Mouse (Mus musculus) CD4-positive helper T cell, adult 2 months (primary cell): ENCODE results near the gene Dcp1b.
A peak's percentile ranks its signal among the peaks of the same experiment; 100 is the strongest.
"Not testable (repeated sequence)": the region's sequence is repeated elsewhere in the genome, so short reads cannot be mapped to it uniquely, and the experiment has no call there.

Experiments
- DNase-seq: peaks from one replicate; pipeline ENCODE4 v3.0.0-alpha.2; 2012; ENCODE audit warnings: low read depth, missing footprints, low spot score

Dcp1b gene

DNA sequence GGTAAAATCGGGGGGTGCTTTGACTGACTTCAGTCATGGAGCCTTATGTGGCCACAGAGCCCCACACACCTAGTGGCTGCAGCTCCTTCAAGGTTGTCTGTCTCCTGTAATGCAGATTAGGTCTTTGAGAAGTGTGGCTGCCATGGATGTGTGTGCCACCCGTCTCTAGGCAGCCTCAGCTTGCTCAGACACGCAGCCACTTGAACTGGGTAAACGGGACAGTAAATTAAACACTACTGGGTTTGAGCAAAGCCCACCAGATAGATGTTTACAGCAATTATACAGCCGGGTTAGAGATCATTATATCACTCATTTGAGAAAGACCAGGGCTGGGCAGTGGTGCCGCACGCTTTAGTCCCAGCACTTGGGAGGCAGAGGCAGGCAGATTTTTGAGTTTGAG lies 19.5 kb downstream of the Dcp1b start:
- no peak for DNase-seq

DNA sequence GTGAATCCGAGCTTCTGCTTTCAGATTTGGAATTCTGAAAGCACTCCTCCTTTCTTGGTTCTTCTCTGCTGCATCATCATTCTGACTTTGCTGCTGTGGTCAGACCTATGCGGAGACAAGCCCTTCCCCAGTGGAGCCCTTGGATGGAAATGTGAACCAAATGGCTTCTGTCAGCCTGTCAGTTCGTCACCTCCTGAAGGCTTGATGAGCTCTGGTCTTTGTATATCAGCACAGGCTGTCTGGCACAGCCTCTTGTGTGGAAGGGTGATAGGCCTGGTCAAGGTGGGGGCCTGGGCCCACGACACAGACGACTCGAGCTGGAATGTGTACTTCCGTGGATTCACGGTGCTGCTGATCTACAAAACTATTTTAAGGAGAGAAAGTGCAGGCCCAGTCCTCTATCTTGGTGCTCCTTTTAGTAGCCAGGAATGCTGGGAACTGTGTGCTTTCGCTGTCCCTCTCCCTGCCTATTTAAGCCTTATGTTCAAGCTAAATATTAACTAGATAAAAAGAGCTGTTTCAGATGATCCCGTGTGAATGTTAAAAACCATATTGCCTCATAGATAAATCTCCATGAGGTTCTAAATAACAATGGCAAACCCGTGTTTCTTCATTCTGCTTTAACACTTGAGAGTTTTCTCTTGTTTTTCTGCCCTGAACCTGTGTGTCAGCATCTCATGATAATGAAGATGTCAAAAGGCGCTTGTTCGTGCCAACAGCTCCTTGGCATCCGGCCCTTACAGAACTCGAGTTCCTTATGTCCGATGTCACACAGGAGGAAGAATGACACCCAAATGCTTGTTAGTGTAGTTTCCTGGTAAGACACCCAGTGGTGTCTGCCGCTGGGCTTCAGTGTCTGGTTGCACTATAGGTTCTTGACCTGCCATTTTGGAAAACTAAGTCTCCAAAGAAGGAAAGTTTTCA lies 21.6 kb downstream of the Dcp1b start, which contains the start of gene Cacna1c:
TSS of gene Cacna1c (minus strand) at position 37 of the 924 bp plus-strand sequence.
- no peak for DNase-seq

DNA sequence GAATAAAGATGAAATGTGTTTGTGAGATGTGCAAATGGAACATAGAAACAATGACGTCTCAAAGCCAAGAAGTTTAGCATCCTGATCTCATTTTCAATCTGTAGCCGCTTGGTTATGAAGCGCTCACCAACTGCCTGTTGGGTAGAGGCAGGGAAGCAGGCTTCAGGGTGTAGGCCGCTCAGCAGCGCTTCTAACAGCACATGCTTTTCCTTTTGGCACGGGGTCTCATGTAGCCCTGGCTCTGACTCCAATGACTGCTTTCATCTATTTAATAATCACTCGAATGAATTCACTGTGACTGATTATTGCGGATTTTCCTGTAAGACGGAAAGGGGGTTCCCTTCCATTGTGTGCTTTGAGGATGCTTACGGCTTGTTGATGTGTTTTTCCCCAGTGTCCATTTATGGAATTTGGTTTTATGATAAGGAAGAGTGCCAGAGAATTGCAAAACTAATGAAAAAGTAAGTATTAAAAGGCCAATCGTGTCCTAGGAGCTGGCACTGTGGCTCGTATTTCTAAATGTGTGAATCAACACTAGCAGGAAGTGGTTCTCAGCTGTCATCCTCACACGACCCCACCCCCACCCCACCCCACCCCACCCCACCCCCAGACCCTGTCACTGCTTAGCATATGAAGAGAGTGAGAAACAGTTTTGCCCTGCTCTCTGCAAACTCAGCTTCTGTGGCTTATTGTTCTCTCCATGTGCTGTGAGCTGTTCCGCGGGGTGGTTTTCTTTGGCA lies 23.7 kb downstream of the Dcp1b start:
- DNase-seq = no peak

DNA sequence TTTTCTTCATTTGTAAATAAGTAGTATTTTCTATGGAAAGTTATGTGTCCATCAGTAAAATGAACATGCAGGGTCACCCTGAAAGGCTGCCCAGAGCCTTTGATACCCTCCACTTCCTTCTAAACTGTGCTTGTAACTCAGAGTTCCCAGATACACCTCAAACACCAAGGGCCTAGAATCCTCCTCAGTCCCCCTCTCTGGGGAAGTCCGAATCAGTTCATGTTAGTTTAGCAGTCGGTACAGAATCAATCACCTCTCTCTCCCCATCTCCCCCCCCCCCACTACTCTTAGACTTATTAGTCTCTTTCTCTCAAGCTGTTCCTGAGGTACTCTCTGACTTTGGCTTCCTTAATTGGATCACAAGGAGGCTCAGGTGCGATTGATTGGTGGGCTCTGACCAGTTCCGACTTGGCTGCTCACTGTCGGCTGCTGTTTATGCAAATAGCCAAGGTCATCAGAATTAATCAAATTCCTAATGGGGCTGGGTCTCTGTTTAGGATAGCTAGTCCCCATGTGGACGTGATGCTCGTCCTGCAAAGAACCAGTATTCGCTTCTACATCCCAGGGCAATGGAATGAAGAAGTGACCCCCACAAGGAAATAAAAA lies 24.3 kb downstream of the Dcp1b start:
- DNase-seq = no peak

DNA sequence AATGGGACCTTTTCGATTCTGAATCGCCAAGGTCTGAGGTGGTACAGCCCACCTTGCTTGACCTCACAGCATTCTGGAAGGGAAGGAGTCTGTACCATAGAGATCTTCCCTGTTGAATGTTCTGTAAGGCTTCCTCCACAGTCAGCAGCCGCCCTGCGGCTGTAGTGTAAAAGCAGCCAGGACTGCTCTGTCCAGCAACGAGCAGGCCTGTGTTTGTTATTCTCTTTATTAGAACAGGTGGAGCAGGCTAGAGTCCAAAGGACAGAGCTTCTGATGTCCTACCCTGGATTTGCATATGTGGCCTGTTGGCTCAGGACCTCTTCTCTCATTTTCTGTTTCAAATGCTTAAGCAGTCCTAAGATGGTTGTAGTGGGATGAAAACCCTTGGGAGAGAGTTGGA lies 25.3 kb downstream of the Dcp1b start:
- no peak for DNase-seq

DNA sequence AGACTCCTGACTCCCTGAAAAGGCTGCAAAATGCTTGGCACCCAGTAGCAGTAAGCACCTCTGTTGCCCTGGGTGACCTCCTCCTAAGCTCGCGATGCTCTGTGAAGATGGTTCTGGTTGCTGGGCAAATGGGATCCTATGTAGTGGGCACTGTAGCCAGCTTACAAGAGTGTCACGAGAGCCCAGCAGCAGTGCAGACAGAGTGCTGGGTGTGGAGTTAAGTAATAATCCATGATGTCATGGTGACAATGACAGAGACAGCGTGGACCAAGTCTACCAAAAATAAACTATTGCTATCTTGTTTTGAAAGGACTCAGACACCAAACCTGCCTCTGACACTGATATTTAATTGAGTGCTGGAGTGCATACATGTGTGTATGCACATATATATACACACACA lies 26.5 kb downstream of the Dcp1b start:
- DNase-seq = no peak

DNA sequence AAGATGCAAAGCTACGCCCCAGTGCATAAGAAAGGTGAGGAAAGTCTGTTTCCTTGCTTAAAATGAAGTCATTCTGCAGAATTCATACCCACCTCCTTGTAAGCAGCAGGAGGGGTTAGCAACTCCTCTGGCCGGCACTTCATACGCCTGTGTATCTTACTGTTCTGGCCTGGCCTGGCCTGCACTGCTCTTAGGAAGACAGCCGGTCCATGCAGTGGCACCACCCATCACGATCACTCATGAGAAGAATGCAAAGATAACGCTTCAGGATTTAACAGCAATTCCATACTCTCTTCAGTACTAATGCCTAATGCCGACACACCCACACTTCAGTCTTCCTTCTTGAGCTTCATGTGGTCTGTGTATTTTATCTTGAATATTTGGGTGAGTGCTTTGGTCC lies 29.2 kb downstream of the Dcp1b start:
- DNase-seq = no peak

DNA sequence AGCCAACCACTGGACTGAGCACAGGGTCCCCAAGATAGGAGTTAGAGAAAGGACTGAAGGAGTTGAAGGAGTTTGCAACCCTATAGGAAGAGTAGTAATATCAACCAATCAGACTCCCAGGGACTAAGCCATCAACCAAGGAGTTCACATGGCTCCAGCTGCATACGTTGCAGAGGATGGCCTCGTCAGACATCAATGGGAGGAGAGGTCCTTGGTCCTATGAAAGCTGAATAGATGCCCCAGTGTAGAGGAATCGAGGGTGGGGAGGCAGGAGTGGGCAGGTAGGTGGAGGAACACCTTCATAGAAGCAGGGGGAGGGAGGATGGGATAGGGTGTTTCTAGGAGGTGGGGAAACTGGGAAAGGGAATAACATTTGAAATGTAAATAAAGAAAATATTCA lies 29.9 kb downstream of the Dcp1b start:
- no peak for DNase-seq

DNA sequence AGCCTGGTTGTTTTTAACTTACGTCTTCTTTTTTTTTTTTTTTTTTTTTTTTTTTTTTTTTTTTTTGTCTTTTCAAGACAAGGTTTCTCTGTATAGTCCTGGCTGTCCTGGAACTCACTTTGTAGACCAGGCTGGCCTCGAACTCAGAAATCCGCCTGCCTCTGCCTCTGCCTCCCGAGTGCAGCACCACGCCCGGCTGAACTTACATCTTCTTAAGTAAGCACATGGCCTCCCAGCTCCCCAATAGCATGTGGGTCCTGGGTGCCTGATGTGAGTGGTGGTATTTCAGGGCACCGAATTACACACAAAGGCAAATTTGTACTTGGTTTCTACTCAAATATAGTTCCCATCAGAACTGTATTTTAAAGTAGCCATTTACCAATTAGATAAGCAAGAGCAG lies 31.0 kb downstream of the Dcp1b start:
- not testable (repeated sequence) for DNase-seq

DNA sequence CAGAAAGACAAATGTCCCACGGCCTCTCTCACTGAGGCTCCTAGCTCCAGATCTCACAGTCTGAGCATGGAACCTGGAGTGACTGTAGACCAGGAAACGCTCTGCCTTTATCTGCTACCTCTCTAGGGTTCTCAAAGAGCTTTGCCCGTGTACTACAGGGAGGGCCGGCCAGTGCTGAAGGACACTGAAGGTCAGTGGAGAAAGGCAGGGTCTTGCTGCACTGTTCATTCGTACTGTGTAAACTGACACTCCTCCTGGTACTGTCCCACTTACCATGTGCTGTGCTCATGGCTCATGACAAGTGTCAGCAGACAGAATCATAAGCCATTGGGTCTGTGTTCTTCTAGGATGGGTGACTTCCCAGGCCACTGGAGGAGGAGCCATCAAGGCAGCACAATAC lies 38.3 kb downstream of the Dcp1b start:
- DNase-seq = no peak

DNA sequence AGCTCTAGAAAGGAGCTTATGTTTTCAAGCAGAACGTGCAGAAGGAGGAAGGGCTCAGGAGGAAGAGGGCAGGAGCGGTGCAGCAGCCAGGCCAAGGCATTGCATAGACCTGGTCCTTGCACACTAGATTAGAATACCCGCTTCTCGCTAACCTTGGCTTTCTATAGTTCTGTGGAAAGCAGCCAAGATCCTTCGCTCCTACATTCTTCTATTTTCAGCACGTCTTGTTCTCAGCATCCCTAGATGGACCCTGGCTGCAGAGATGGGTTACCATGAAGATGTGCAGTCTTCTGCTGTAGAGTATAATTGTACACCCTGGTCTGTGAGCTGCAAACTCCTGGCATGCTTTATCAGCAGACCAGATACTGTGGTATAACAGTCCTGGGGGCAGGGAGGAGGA lies 39.1 kb downstream of the Dcp1b start:
- no peak for DNase-seq

DNA sequence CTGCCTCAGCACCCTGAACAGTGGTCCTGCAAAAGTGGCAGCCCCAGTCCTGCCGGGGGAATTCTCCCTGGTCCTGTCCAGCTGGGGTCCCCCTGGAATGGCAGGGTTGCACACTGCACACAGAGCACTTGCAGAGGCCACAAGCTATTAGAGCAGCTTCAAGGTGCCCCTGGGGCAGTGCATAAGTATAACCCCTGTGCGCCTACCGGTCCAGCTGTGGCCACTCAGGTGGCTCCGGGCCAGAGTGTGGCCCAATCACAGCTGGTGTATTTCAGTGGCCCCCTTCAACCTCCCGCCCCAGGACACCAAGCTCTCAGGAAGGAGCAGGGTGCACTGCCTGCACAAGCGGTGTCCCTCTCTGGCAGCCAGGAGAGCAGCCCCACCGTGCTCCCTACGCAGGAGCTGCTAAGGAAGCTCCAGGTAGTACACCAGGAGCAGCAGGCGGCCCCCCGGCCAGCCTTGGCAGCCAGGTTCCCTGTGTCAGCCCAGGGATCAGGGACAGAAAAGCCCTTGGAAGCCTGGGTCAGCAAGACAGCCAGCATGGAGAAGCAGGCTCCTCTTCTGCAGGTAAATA lies 40.1 kb downstream of the Dcp1b start:
- no peak for DNase-seq

DNA sequence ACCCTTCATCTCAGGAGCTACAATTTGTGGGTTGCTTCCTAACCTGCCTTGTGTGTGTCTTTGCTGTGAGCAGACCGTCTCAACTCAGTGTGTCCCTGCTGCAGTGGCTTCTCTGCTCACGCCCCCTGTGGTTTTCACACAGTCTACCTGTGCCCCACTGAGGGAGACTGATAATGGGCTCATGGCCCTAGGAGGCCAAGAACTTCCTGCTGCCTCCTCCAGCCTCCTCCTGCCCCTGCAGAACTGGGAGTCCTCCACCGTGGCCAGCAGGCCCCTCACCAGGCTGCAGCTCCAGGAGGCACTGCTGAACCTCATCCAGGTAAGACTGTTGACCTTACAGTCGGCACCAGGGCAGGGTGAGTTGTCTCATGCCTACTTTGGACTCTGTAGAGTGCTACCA lies 42.6 kb downstream of the Dcp1b start:
- DNase-seq = no peak

DNA sequence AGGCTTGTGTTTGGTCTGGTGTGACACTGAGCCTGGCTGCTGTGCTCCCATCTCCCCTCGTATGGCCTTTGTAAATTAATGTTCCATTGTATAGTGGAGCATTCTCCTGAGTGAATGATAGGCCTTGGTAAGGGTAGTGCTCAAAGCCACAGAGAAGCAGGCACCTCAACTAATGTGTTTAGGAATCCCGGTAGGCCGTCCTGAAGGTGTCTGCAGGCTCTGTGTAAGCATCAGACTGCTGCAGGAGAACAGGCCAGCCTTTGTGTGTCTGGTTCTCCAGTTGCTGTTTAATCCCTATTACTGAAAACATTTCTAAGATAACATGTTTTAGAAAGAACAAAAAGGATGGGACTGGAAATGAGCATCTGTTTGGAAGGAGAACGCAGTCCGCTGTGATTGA lies 43.5 kb downstream of the Dcp1b start:
- DNase-seq = no peak

DNA sequence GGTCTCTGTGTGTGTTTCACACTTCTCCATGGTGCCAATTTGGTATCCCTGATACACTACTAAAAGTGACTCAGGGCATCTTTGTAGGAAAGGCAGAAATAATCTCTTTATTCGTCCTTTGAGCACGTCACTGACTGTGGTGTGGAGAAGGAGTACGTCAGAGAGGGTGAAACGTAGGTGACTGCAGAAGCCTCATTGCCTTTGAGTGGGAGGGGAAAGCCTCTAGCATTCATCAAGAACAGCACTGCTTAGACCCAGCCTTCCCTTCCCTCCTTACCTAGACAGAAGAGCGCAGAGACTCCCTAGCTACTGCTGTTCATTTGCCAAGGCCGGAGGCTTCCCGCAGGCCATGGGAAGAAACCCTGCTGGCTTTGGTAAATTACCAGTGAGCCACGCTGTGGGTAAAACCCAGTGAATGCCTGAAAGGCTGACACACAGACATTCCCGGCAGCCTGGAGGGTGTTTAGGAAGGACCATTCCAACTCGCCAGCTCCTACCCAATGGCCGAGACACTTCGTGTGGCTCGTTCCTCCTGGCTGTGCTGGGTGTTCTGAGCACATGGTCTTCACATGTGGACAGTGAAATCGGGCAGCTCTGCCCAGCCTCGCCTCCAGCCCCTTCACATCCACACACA lies 44.3 kb downstream of the Dcp1b start:
- no peak for DNase-seq

DNA sequence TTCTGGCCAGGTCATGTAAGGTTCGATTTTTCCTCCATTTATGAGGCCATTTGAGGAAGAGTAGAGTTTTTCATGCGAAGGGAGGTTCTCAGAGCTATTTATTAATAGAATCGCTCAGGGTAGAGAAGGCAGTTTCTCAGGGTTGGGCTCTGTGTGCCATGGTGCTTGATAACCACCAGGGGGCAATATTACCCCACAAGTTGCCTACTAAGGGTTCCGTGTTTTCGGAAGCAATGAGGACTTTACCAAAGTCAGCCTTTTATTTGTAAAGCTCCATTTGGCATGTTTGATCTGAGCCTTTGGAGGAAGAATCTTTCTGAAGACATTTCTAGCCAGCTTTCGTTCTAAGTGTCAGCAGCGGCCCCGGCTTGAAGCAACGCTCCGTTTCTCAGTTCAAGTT lies 45.2 kb downstream of the Dcp1b start:
- DNase-seq = peak; percentile 46

DNA sequence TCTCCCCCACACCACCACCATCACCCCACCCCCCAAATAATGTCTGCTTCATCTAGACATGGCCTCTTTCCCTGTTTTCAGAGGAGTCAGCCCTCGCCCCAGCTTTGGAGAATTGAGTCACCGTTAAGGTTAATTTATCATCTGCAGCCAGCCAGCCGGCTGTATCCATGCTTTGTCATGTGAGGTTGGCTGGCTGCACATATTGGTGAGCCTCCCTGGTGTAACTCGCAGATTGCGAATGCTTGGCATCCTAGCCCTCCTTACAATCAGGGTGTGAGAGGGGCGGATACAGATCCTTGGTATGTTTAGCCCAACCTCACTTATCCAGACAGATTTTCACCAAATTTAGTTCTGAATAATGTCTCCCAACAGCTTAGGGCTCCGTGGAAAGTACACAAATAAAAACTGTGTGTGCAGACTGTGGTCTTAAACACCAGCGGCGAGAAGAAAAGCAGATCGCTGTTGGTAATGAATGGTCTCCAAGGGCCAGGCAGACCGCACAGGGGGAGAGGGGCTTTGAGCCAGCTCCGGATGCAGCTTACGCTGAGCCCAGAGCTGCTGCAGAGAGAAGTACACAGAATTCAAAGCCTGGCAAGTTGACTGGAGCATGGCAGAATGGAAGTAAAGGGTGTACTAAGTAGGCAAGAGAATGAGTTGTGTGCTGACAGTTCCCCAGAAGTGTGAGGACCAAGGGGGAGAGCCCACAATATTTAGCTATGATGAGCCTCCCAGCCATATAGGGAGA lies 49.6 kb downstream of the Dcp1b start:
- no peak for DNase-seq

DNA sequence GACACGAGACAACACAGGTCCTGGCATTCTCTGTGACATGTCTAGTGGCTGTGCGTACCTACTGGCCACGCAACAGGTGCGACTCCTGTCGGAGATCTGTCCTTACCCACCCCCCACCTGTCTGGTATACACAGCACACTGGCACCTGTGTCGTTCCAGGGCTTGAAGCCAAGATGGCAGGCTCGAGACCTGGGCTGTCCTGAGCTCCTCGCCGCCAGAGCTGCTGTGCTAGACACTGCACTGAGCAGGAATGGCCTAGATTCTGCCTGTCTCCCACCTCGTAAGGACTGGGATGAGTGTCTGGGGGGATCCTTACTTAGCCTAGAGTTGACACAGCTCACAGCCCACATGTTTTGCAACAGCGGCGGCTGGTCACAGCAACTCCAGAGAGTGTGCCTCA lies 50.2 kb downstream of the Dcp1b start:
- no peak for DNase-seq

DNA sequence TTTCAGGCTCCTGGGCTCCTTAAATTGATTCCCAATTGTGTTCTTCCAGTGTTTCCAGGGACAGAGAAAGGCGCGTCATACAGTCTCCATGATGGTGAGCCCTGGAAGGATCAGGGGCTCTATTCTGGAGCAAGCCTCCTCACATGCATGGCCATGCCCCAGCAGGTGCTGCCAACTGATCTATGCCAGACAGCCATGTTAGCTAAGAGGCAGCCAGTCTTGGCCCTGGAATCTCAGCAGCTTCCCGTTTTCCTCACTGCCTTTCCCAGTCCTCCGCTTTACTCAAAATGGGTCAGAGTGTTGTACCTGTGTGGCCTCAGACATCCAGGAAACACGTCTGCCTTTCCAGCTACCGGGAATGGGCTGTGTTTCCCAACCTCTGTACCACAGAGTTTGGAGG lies 50.7 kb downstream of the Dcp1b start:
- DNase-seq = no peak

DNA sequence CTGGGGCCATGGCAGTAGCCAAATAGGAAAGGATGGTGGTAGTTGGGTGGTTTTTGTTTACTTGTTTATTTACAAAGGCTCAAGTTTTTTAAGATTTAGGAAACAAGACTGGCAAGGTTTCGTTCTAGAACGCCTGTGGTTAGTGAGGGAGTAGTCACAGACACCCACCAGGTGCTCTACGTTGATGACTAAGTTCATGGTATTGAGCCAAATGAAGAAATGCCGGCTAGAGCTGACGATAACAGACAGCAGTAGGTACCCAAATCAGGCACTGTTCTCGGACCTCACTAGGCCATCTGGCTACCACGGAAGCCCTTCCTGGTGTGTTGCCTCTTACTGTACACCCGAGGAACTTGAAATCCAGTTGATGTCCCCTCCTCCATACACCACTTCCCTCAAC lies 51.9 kb downstream of the Dcp1b start:
- no peak for DNase-seq
